Mouse (Mus musculus) testis, postnatal 10 days (tissue): ENCODE results near the gene Leprot.

Experiments
- DNase-seq: peaks from one replicate; pipeline ENCODE4 v3.0.0; 2021; ENCODE audit warnings: low spot score

The Leprot gene

DNA sequence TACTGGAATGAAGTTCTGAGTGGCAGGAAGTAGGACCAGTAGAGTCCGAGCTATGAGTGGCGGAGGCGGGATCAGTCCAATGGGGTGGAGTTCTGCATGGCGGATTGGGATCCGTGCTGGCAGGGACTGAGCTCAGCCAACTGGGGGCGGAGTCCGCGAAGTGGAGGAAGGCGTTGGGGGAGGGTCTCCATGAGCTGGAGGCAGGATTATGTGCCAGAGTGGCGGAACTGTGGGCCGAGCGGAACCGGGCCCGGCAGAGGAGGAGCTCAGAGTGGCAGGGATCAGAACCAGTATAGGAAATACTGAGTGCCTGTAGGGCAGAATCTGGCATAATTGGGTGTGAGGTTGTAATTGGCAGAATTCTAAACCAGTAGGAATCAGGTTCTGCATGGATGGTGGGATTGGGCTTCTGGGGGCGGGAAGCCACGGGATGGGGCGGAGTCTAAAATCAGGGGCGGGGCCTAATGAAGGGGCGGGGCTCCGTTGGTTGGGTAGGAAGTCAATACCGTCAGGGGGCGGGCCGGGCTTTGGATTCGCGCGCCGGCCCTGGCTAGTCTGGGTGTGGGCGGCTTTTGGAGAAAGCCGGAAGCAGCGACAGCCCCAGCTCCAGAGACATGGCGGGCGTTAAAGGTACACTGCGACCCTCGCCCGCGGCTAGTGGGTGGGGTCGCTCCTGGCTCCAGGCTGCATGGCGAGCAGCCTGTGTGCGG lies at the start of gene Leprot:
Gene Leprot, plus strand, starts transcription at position 523 of the 710 bp plus-strand sequence.
- peak; percentile 99 for DNase-seq

DNA sequence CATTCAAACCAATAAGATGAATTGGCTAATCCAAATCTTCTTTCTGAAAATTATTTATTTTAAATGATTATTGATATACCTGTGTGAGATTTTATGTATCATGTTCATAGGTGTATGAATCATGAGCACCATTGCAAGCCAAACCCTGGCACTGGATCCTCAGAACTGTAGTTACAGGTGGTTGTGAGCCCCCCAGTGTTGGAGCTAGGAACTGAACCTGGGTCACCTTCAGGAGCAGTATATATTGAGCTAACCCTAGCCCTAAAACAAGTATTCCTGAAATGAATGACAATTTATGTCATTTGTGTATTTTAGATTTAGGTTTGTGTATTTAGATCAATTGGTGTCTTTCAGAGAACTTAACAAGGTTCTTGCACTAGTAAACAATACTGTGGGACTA lies 45.8 kb upstream of the Leprot start:
- DNase-seq: no peak

DNA sequence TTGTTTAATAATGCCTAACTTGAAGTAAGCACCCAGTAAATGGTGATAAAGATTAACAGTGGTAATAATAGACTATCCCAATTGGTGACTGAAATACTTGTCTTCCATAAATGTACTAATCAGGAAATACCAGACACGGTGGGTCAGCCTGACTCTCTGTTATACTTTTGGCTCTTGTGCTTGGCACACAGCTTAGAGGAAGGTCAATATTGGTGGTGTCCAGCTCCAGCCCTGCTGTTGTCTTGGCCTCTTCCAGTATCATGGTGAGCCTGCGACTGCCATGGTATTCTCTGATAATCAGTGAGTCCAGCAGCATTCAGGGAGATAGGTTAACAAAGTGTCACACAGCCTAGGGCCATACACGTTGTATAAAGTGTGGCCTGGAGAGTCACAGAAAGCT lies 43.9 kb upstream of the Leprot start:
- DNase-seq: no peak

DNA sequence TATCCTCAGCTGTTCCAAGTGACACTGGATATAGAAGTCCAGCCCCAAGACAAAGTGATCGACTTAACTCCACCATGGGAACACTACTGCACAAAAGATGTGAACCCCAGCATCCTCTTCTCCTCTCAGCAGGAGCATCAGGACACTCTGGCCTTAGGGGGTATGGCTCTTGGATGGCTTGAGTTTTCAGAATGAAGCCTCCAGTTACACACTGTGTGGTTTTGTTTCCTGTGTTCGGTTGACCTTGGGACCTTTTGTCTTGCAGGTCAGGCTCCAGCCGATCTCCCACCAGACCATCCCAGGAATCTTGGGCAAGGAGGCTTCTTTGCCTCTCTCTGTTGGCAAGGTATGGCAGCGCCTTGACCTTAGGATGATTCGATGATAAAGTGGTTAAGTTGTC lies 31.0 kb upstream of the Leprot start:
- no peak for DNase-seq

DNA sequence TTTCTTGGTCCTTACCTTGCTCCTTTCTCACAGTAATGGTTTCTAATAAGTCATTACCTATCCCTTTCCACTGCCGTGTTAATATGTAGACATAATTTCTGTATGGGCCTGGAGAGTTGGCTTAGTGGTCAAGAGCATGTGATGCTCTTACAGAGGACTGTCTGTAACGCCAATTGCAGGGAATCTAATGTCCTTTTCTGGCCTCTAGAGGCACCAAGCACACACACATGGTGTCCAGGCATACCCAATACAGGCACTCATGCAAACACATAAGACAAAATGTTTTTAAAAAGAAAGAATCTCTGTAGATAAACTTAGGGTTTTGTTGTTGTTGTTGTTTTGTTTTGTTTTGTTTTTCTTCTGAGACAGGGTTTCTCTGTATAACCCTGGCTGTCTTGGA lies 29.8 kb upstream of the Leprot start:
- DNase-seq: no peak

DNA sequence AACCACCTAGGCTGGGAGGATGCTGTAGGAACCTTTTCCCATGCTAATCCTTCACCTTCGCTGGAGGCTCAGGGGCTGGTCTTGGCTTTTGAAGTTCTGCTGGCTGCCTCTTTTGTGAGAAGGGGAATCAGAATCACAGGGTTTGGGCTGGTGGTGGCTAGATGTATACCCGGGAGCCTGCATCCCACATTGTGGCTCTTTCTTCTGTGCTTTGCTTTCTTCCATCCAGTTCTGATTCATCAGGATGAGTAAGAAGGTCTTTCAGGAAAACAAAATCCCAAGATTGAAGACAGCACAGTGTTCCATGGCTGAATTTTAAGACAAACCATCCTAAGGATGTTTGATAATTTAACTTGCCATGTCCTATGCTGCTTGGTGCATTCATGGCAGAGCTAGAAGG lies 27.3 kb upstream of the Leprot start:
- DNase-seq: no peak

DNA sequence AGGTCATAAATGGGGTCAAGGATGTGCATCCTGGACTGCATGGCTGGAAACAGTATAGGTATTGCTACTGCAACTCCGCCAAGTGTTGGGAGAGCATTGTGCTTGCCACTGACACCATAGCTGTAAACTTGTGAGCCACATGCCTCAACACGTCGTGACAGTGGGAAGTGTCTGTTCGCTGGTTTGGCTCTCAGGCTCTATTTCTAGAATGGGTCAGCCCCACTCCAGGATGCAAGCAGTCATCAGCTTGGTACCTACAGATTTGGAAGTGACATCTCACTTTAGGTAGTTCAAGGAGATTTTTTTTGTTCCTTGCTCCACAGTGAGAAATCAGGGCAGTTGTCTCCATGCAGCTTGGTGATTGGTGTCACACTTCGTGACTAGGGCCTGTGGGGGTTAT lies 26.3 kb upstream of the Leprot start:
- no peak for DNase-seq

DNA sequence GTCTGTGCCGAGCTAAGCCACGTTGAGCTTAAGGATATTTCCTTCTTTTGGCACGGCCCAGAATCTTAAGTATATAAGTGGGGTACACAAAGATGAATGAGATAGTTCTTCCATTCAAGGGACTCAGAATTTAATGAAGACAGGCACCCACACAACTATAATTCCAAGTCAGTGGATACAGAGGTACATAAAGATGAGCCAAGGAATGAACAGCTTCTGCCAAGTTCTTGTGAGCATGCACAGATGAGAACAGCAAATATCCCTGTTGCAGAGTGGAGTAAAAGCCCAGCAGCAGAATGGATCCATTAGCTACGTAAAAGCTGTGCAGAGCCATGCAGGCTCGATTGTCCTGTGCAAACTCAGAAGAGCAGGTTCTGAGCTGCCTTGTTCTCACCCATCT lies 22.2 kb upstream of the Leprot start:
- no peak for DNase-seq

DNA sequence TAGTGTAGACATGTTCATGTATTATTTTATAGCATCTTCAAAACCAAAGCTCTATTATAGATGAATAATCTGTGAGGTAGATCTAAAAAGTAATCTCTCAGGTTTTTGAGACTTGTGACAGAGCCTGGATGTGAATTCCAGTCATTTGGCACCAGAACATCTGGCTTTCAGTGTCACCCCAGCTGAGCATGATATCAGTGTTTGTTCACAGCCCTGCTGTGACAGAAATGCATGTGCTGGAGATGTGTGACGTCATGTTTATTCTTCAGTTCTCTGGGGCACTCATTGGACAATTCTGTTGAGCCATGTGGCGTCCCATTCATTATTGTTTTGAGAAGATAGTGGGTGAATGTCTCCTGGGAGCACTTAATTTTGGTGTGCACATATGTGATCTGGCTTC lies 11.9 kb upstream of the Leprot start:
- no peak for DNase-seq

DNA sequence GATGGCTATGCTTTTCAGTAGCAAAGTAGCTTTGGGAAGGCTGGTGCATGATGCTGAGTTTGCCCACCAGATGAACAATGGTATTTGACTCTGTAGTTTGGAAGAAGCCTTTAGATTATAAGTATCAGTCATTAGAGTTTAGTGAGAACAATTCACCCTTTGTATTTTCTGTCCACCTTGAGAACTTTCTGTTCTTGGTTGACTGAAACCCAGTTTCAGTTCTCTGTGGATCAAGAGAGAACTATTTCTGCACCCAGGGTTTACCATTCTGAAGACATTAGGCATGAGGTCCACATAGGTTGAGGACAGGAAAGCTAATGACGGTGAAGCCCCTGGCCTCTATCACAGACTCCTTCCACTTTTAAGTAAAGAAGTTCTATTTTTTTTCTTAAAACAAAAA lies 10.0 kb upstream of the Leprot start:
- DNase-seq: no peak

DNA sequence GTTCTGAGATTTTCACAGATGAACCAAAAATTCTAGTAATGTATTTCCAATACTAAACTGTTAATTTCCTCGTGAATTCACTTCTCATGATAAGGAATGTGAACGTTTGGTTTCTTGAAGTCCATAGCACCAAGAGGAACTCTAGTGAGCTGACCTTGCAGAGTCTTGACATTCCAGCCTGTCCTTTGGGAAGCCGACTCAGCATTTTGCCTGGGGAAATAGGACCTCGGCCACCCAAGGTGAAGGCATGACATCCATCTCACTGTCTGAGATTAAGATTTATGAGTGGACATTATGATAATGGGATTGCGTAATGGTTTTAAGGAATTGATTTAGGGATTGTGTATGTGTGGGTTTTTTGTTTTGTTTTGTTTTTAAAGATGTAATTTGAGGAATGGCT lies 6.9 kb upstream of the Leprot start:
- DNase-seq: no peak

DNA sequence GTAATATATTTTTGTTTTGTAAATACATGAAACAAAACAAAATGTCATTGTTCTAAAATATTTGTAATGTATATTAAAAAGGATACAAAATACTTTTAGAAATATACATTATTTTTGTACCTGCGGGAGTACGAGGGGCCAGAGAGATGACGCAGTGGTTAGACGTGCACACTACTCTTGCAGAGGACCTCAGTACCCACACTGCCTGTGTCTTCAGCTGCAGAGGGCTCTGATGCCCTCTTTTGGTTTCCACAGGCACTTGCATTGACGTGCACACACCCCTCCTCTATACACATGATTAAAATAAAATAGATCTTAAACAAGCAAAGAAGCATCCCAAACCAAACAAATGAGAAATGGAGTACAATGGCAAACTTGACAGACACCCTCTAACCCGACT lies 4.8 kb upstream of the Leprot start:
- no peak for DNase-seq

DNA sequence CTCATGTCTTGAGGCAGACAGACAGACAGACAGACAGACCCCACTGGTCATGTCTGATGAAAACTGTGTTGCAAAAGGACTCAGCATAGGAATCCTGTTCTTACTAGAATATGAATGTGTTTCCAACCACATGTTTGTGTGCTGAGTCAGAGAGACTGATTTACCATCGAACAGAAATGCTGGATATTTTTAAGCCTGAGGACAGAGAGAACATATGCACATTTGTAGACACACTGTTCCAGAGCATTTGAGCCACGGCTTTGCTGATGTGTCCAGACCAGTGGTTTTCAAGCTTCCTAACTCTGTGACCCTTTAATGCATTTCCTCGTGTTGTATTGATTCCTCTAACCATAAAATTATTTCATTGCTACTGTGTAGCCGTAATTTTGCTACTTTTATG lies 4.3 kb upstream of the Leprot start:
- no peak for DNase-seq

DNA sequence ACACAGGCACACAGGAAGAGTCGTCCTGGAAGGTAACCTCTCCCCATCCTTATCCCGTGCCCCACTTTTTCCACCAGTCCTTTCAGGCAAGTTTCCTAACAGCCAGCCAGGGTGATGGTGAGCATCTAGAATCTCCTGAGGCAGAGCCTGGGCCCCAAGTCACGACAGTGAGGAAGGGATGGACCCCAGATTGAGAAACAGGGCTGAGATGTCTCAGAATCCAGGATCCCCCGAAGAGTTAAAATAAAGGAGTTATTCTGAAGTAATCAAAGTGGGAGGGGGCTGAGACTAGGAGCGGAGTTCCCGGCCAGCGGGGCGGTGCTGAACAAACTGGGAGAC lies 692 bp upstream of the Leprot start:
- no peak for DNase-seq

DNA sequence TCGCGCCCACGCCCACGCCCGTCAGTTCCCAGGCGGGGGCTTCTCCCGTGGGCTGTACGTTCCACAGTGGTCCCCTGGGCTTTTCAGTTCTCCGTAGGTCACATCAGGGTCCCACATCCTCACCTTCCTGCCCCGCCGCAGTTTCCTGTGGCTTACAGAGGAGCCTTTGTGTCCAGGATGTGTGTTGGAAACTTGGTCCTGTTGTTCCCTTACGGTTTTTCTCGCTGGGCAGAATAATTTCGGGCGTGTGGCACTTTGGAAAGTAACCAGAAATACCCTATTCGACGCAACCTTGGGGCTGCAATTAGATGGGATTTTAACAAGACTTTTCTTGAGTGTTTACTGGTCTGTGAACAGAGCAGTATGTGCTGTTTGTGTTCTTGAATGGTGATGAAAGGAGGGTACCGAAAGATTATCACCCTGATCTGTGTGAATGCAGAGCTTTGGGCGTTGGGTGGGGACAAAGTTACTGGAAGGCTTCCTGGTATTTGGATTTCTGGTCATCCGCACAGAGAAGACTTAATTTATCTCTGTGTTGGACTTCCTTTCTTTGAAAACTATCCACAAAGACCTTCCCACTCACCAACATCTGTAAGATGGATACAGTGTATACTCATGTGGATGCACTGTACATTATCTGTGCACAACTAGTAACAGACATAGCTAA lies 591 bp downstream of the Leprot start:
- DNase-seq: no peak

DNA sequence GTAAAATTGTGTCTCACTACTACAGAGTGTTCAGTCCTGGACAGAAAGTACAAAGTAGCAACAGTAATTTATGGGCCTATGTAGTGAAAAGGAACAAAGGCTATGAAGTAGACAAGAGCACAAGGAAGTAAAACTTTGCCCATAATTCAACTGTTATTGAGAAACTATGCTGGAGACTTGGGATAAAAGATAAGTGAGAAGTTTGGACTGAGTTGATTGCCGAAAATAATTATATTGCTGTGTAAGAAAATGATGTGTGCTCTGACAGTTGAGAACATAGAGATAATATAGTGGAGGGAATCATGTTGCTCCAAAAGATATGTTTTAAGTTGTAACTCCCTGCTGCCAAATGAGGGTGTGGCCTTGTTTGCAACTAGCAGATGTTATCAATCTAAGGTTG lies 1.2 kb downstream of the Leprot start:
- no peak for DNase-seq

DNA sequence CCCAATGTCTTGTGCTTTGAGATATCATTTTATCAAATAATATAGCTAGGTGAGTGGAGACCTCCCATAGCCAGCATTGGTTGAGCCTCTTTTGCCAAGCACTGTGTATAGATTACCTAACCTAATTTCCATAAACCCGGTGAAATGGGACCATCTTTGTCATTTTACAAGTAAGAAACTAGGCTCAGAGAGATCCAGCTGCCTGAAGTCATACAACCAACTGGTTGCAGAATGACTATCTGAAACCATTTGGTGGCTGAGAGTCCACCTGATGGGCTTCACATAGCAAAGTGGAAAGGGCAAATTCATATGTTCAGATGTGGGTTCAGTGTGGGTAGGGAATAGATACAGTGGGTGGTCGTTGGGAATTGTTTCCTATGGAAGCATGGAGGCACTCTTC lies 3.4 kb downstream of the Leprot start:
- DNase-seq: no peak

DNA sequence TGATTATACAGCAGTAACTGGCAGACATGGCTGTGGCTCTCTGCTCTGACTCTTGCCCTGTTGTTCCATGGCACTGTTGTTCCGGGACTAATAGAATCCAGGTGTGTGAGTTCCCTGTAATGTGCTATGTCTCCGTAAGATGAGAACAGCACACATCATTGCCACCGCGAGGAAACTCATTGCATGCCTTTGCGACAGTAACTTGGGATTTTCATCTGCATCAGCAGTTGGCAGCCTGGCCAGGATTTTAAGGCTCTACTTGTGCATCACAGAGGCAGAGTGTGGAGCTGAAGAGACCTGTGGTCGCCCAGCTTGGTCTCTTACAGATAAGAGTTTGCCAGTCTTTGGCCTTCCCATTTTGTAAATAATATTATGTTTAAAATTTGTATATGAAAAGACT lies 6.7 kb downstream of the Leprot start:
- no peak for DNase-seq

DNA sequence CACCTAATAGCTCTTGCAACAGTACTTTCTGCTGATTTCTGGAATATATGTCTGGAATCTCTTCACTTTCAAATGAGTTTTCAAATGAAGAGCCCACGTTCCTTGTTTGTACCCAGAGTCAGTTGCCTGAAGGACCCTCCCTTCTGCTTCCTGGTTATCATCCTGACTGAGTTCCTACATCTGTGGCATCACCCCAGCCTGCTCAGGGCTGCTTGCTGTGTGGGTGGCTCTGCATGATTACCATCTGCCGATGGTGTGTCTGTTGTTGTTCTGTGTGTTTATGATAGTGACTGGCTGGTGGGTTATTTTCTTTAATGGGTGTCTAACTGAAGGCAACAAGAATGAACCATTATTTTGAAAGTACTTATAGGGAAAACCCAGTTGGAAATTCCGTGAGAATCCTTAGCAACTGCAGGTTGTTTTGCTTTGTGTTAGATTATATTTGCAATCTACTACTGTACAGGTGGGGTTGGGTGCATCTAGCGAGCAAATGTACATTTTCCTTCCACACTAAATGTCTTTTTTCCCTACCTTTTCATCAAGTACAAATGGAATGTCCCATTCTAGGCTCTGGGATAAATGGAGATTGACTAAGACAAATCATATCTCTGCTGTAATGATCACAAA lies 7.4 kb downstream of the Leprot start:
- DNase-seq: no peak

DNA sequence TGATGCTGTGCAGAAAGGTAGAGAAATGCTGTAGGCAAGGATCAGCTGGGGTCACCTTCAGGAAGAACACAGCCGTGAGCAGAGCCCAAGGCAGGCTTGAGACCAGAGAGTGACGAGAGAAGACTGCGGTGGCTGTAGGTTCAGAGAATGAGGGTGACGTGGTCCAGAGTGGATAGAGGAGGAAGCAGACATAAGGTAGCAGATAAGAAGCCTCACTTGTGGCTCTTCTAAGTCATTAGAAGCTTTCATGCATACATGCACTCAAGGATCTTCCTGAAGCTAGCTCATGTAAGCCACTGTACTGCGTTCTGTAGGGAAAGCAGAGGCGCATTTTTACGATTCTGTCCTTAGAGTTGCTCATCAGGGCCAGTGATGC lies 7.9 kb downstream of the Leprot start:
- no peak for DNase-seq

DNA sequence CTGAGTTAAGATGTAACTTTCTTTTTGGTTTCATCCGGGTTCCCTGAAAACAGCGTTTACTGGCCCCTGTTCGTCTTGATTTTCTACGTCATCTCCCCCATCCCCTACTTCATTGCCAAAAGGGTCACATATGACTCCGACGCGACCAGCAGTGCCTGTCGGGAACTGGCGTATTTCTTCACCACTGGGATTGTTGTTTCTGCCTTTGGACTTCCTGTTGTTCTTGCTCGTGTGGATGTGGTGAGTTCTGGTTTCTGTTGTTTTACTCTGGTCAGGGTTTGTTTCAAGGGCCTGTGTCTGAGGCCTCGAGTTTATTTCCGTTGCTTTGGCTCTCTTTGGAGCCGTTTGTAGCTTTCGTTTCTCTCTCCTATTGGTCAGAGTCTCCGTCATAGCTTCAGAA lies 8.5 kb downstream of the Leprot start:
- DNase-seq: no peak

DNA sequence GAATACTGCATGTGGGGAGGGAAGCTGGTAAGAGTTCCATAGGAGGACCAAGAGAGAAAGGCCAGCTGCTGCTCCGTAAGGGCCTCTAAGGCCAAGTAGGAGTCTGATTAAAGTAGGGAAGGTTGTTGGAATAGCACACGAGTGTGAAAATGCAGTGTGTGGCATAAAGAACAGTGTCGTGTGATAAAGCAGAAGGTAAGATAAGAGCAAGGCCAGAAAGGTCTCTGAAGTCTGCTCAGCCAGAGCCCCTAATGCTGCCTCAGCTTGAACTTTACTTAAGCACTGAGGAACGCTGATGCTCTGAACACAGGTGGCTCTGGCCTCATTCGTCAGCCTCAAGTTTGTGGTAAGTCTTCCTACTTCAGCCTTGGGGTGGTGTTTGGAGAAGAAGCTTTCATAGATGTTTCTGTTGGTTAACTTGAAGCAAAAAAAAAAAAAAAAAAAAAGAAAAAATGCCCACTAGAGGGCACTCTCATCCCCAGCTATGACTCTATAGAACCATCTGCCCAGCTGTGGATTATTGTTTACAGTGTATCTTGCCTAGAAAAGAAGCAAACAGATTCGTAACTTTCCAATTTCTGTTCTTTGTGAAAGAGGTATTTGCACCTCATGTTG lies 9.5 kb downstream of the Leprot start:
- DNase-seq: no peak

DNA sequence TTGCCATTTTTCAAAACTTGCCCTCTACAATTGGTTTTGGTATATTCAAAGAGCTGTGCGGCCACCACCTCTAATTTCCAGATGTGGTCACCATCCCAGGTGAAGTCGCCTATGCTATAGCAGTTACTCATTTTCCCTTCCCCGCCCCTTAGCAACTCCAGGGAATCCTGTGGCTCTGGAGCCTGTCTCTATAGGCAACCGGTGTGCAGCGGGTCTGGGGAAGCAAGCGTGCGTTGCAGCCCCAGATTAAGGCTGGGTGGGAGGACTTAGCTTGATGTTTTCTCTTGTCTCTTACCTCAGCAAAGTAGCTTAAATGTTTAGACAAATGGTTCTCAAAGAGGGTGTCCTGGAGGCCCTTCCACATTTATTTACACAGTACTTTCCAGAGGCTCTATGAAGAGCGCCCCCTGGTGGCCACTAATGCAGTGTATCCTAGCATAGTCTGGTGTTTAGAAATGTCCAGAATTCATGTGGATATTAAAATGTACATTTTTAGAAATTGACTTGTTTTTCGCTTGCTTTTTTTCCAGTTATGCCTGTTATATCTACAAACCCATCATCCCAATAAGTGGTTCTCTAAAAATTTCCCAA lies 16.7 kb downstream of the Leprot start:
- peak; percentile 77 for DNase-seq
